Mouse (Mus musculus): ENCODE measurements around the gene Tmem191c.

Tmem191c gene

DNA sequence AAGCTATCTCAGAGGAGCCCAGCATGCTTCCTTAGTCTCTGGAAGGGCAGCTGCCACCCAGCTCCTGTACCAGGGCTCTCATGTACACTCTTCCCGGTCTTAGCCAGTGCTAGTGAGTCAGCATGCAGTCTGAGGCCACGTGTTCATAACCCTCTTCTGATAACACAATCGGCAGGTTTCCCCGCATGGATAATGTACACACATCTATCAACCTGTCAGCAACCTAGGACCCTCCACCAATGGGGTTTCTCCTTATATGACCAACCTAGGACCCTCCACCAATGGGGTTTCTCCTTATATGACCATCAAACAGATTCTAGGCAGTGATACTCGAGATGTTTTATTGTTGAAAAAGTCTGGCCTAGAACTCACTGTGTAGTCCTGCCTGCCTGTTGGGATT is 7.9 kb upstream of the Tmem191c start:
- DNase-seq: no peak

DNA sequence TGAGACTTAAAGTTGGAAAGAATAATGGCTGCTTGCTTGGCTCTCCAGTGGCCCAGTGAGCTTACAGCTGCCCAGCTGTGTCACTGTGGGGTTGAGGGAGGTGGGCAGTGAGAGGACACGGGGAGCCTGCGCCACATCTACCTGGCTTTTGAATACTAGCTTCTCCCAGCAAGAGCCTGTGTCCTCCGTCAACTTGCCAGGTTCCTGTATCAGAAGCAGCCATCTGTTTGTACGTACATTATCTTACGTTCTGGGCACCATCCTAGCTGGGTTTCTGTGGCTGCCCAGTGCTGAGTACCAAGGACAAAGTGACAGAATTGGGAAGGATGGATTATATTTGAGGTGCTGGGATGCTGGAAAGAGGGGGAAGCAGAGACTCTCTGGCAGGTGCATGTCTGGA is 6.0 kb upstream of the Tmem191c start:
- no peak for DNase-seq

GRCm38 (mm10) chr16:17271124-17271523 is 4.8 kb upstream of the Tmem191c start:
- no peak for DNase-seq

DNA sequence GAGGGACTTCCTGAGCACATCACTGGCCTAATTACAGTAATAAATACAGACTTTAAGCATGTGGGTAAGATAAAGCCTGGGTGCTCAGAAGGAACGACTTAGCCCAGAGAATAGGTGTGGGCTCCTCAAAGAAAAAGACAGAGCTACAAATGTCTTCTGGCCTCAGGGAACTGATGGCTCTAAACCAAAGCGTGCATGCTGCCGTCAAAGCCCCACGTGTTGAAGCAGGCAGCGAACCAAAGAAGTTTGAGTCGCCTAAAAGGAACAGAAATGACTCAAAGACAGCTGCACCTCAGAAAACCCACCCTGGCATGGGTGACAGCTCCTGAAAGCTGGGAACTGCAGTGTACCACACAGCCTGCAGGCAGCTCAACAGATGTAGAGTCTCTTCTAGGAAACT is 4.0 kb upstream of the Tmem191c start:
- no peak for DNase-seq

GRCm38 (mm10) chr16:17276164-17277151 is 581 bp downstream of the Tmem191c start:
- DNase-seq: peak; percentile 99

DNA sequence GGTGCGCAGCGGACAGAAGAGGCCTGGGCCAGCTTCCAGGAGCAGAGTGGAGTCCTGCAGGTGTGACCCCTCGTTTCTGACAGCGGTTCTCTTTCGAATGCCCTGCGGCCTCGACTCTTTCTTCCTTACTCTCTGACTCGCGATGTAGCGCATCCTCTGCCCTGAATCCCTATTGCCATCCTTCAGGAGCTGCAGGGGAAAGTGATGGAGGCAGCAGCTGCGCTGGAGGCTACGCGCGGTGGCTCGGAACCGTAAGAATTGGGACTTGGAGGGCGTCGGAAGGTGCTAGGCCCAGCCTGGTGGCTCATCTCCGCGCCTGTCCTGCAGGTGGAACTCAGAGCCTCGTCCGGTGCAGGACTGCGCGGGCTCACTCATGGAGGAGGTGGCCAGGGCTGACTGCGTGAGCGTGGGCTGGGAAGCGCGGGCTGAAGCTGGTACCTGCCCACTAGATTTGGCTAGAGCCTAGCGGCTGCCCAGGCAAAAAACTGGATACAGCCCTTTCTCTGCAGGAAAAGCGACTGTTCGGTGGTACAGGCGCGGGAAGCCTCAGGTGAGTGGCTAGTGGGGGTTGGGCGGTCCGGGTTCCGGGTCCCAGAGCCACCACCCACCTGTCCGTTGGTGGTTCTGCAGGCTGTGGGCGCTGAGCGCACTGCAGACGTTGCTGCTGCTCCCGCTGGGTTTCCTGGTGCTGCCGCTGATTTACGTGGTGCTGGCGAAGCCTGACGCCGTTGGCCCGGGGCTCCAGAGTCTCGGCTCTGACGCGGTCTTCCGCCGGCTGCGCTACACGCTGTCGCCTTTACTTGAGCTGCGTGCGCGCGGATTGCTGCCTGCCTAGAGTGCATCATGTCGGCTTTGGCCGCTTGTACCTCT is 1.7 kb downstream of the Tmem191c start:
- no peak for DNase-seq

DNA sequence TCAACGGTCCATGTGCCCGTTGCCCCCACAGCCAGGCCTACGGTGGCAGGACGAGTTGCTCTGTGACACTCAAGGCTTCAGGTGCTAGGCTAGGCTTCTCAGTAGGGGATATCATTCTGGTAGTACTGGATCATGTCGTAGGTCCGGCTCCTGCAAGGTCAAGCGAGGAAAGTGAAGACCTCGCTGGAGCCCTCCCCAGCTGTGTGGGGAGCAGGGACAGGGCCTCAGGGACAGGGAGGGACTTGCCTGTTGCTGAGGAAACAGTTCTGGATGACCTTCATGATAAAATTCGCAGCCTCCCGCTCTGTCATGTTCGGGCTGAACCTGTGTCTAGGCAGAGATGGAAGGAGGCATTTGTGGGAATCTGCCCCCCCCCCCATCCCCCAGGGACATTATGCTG is 4.6 kb downstream of the Tmem191c start:
- no peak for DNase-seq

DNA sequence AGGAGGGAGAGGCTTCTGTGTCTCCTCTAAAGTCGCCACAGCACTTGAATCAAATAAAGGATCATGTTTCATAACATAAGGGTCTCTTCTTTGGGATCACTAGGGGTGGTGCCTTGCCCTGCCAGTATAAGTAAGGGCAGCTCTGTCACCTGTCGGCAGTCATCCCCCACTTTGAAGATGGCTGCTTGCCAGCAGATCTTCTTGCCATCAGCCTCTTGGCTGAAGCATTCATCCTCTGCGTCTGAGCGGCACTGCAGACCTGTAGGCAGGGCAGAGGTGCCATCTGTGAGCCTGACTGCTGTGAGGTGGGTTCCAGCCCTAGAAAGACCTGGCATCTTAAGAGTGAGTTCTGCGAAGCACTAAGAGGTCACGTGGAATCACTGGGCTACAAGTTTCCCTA is 7.3 kb downstream of the Tmem191c start:
- no peak for DNase-seq

GRCm38 (mm10) chr16:17287103-17287502 is 11.2 kb downstream of the Tmem191c start:
- no peak for DNase-seq

GRCm38 (mm10) chr16:17291016-17291415 is 15.1 kb downstream of the Tmem191c start:
- no peak for DNase-seq

DNA sequence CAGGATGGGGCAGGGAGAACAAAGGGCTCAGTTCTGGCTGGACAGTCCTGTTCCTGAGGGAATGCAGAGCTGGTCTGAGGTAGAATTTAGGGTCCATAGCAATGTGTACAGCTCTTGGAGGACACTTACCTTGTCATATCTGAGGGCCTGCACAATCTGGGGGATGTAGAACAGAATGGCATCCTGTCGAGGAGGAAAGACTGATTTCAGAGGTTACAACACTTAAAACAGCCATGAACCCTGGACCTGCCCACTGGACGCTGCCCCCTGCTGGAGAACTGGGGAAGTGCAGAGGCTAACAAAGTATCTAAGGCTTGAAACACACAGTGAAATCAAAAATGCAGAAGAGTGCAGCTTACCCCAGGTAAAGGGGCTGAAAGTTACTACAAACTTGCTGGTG is 16.9 kb downstream of the Tmem191c start:
- DNase-seq: no peak

GRCm38 (mm10) chr16:17300818-17301217 is 24.9 kb downstream of the Tmem191c start:
- no peak for DNase-seq

DNA sequence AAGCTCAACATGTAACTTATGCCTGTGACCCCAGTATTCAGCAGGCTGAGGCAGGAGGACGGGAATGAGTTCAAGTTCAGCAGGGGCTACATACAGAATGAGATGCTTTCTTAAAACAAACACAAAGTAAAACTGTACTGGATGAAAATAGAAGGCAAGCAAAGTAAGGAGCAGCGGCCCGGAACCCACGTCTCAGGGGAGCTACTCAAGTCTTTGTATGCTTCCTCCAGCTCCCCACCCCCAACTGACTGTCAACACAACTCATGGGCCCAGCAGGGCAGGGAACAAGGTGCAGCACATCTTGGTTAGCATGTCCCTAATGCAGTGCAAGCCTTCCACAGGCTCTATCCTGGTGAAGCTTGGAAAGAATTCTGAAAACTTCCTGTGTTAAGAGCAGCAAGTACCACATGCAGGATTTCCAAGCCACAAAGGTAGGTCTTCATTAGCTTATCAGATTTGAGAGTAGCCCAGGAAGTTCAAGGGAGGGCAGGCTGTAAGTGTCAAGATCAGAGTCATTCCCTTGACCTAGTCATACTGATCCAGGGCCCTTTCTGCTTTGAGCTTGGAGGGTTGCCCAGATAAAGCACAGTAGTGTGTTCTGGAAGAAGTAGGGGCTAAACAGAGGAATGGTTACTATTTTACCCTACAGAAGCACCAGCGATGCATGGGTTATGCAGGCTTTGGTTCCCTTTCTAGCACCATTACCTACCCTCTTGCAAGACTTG is 27.8 kb downstream of the Tmem191c start:
- no peak for DNase-seq

DNA sequence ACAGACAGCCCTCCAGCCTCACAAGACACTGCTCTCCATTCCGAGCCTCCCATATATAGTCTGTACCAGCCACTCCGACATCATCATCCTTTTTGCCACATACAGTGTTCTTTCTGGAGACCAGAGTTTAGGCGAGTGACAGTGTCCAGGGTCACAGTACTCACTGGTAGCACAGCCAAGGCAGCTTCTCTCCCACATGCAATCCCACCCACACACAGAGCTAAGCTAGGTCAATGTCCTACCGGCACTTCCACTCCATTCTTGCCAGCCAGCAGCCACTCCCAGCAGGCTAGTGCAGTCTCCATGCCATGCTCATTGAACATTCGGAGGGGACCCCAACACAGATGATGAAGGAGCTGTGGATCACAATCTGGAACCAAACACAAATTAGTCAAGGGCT is 31.6 kb downstream of the Tmem191c start:
- no peak for DNase-seq

DNA sequence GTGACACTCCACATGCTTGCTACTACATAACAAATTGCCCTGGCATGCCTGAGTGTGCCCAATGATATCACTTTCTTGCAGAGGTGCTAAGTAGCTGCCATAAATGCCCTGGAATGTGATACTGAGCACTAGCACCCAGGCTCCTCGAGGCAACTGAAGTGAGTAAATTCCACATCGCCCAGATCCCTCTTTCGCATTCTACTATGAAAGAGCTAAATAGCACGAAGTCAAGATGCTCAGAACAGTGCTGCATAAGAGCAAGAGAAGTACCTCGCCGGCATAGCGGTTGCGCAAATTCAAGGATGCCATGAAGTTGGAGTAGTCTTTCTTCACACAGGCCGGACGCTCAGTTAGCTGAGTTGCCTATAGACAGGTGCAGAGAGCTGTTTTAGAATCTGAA is 33.2 kb downstream of the Tmem191c start:
- no peak for DNase-seq

DNA sequence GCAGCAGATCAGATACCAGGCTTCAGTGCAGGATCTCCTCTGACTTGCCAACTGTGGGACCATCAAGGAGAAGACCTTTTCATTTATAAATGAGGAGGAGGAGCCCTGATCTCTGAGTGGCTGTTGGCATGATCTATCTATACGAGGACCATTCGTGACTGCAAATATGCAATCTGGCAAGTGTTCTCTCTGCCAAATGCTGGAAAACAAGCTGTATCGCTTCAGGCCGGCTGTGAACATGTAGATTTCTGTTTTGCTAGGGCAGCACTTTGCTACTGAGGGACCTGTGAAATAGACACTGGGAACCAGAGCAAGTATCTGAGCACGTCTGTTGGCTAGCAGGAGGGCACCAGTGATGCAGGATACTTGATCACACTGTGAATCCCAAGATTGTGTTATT is 36.7 kb downstream of the Tmem191c start:
- DNase-seq: no peak

DNA sequence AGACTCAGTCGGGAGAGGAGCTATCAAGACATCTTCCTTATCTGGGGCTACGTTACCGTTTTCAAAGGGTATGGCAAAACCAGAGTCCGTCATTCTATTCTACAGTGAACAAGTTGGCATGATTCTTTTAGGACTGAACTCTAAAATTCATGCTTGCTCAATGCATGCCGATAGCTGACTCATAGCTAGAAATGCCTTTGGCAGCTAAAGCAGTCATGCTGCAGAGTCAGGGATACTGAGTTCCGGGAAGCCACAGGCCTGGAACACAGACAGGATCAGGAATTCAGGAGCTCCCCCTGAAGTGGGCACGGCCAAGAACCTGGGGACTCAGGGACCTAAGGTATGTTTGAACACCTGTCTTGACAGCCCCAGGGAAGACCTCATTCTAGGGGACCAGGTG is 40.7 kb downstream of the Tmem191c start:
- no peak for DNase-seq

- no peak for DNase-seq
These were observed 45.6 kb downstream of the Tmem191c start for GRCm38 (mm10) chr16:17321481-17321880.

GRCm38 (mm10) chr16:17324745-17325144 is 48.9 kb downstream of the Tmem191c start:
- DNase-seq: no peak

DNA sequence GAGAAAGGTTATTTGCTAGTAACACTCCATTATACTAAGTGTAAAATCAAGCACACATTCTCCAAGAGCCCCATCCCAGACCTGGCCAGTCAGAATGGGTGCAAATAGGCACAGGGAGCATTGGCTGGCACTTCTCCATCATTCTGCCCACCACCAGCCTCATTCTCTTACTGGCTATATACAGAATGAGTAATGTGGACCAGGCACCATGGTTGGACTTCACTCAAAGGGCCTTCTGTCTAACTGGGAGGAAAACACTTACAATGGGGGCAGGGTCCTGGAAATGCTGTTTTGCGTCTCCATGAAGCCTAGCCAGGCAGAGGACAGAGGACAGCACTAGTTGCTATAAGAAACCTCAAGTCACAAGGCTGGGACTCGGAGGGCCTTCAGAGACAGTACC is 50.2 kb downstream of the Tmem191c start:
- DNase-seq: no peak

GRCm38 (mm10) chr16:17329848-17330570 is 54.1 kb downstream of the Tmem191c start:
- DNase-seq: no peak

- no peak for DNase-seq
These were observed 55.2 kb downstream of the Tmem191c start, which contains the start of gene Serpind1 for GRCm38 (mm10) chr16:17331116-17331515. Gene Serpind1 (plus strand): TSS chr16:17331371.

Data from heart, adult 11 months (tissue).